Mouse (Mus musculus): ENCODE results near the gene Zfp423.

Gene Zfp423

GRCm38 (mm10) chr8:87663349-87664216, 295.8 kb downstream of the Zfp423 start:
- peak; percentile 79 for DNase-seq (ENCODE audit: low spot score)

GRCm38 (mm10) chr8:87662811-87663341, 296.5 kb downstream of the Zfp423 start:
- DNase-seq (ENCODE audit: low spot score) = peak; percentile 18

- no peak for DNase-seq (ENCODE audit: low spot score)
These were observed 297.1 kb downstream of the Zfp423 start for GRCm38 (mm10) chr8:87662307-87662771.

- no peak for DNase-seq (ENCODE audit: low spot score)
These were observed 298.2 kb downstream of the Zfp423 start for GRCm38 (mm10) chr8:87660916-87661910.

- DNase-seq (ENCODE audit: low spot score) = no peak
These were observed 299.1 kb downstream of the Zfp423 start for GRCm38 (mm10) chr8:87660029-87660915.

- DNase-seq (ENCODE audit: low spot score) = no peak
These were observed 301.9 kb downstream of the Zfp423 start for GRCm38 (mm10) chr8:87657488-87657887.

GRCm38 (mm10) chr8:87656484-87657230, 302.7 kb downstream of the Zfp423 start:
- DNase-seq (ENCODE audit: low spot score) = peak; percentile 52

GRCm38 (mm10) chr8:87655946-87656345, 303.4 kb downstream of the Zfp423 start:
- DNase-seq (ENCODE audit: low spot score) = no peak

- no peak for DNase-seq (ENCODE audit: low spot score)
These were observed 311.6 kb downstream of the Zfp423 start for GRCm38 (mm10) chr8:87647781-87648180.

- DNase-seq (ENCODE audit: low spot score) = no peak
These were observed 313.4 kb downstream of the Zfp423 start for GRCm38 (mm10) chr8:87645829-87646483.

- no peak for DNase-seq (ENCODE audit: low spot score)
These were observed 314.0 kb downstream of the Zfp423 start for GRCm38 (mm10) chr8:87645371-87645770.

GRCm38 (mm10) chr8:87640930-87641329, 318.5 kb downstream of the Zfp423 start:
- DNase-seq (ENCODE audit: low spot score) = no peak

GRCm38 (mm10) chr8:87636226-87636742, 323.1 kb downstream of the Zfp423 start:
- no peak for DNase-seq (ENCODE audit: low spot score)

GRCm38 (mm10) chr8:87631776-87632175, 327.6 kb downstream of the Zfp423 start:
- no peak for DNase-seq (ENCODE audit: low spot score)

- no peak for DNase-seq (ENCODE audit: low spot score)
These were observed 329.7 kb downstream of the Zfp423 start for GRCm38 (mm10) chr8:87629656-87630055.

GRCm38 (mm10) chr8:87621181-87621580, 338.2 kb downstream of the Zfp423 start:
- DNase-seq (ENCODE audit: low spot score) = no peak

GRCm38 (mm10) chr8:87620225-87620624, 339.2 kb downstream of the Zfp423 start:
- DNase-seq (ENCODE audit: low spot score) = no peak

- no peak for DNase-seq (ENCODE audit: low spot score)
These were observed 339.9 kb downstream of the Zfp423 start for GRCm38 (mm10) chr8:87619529-87619928.

- DNase-seq (ENCODE audit: low spot score) = no peak
These were observed 340.3 kb downstream of the Zfp423 start for GRCm38 (mm10) chr8:87619118-87619517.

- DNase-seq (ENCODE audit: low spot score) = no peak
These were observed 345.7 kb downstream of the Zfp423 start for GRCm38 (mm10) chr8:87613701-87614100.

All from ovary, postnatal 10 days (tissue).